Mouse (Mus musculus): ENCODE data around the gene Lrrc4. TPM values are rescaled to one million over a fixed set of nuclear protein-coding genes. Genes with fewer than 3 reads are reported as not detected.

Lrrc4 gene
- polyA plus RNA-seq, 2 experiments, result 0.61 to 0.99 TPM

DNA sequence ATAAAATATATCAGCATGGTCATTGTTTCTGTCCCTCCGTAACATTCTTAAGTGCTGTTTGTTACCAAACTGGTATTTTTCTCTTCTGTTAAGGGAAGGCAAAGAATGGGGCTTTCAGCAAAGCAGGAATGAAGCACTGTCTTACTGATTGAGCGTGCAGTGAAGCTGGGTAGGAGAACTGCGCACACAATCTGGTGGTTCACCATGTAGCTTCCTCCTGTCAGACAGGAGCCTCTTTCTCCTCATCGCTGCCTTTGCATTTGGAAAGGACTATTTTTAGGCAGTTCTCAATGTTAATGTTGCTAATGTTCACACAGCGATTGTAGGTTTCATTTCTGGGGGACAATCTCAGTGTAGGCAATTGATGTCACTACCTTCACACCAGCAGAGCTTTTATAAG lies 162.3 kb downstream of the Lrrc4 start:
- H3K4me3 ChIP-seq (replicated peaks; ENCODE audit: low read length), result no peak overlapping the region
- 94% methylated on average over 5 of the region's 5 CpGs for WGBS
- H3K4me2 ChIP-seq (replicated peaks; ENCODE audit: low read depth, low read length, severe bottlenecking), result no peak overlapping the region
- no peak for ATAC-seq (ENCODE audit: low FRiP score, low read depth)
- no peak for DNase-seq (ENCODE audit: low spot score)
- H3K4me1 ChIP-seq (ENCODE audit: control insufficient read depth, insufficient read depth, low read length), result no peaks in the 10 kb centered on the region
- no peak overlapping the region for H3K27ac ChIP-seq (replicated peaks; ENCODE audit: low read depth, low read length)
- H3K9ac ChIP-seq (ENCODE audit: low read depth, low read length, severe bottlenecking), result no peak overlapping the region
- 0 out of 2 replicates have a peak, but pooled peaks cover 4% of the 10 kb centered on the region for H3K36me3 ChIP-seq (ENCODE audit: control insufficient read depth, insufficient read depth, low read length)
- no peaks in the 10 kb centered on the region for H3K27me3 ChIP-seq (ENCODE audit: control insufficient read depth, insufficient read depth, low read length)
- no peaks in the 10 kb centered on the region for H3K9me3 ChIP-seq (ENCODE audit: control insufficient read depth, low read length)
- no peak for TF ChIP-seq POLR2A (IDR thresholded peaks at IDR 0.05; ENCODE audit: borderline replicate concordance, extremely low read depth, insufficient read depth, insufficient read length)

DNA sequence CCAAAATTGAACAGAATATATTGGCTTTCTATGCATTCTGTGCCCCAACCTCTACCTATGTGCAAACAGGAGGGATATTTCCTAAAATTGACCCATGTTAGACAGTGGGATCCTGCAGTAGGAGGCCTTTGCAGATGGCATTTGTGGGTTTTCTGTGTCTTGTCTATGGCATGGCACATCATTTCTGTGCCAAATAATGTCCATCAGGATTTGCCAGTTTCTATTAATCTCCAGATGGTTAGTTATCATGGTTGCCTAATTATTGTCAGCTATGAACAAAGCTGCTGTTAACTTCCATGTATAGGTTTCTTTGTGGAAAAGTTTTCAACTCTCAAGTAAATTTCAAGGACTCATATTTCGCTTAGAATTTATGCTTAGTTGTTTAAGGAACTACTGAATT lies 164.0 kb downstream of the Lrrc4 start:
- Histone ChIP-seq H3K9ac (ENCODE audit: low read depth, low read length, severe bottlenecking) (no peak overlapping the region), H3K4me3 (replicated peaks; ENCODE audit: low read length) (no peak overlapping the region), H3K4me1 (ENCODE audit: control insufficient read depth, insufficient read depth, low read length) (no peaks in the 10 kb centered on the region), H3K36me3 (ENCODE audit: control insufficient read depth, insufficient read depth, low read length) (0 out of 2 replicates have a peak, but pooled peaks cover 4% of the 10 kb centered on the region), H3K27me3 (ENCODE audit: control insufficient read depth, insufficient read depth, low read length) (no peaks in the 10 kb centered on the region), H3K27ac (replicated peaks; ENCODE audit: low read depth, low read length) (no peak overlapping the region), H3K4me2 (replicated peaks; ENCODE audit: low read depth, low read length, severe bottlenecking) (no peak overlapping the region), H3K9me3 (ENCODE audit: control insufficient read depth, low read length) (no peaks in the 10 kb centered on the region)
- 91% methylated on average over 1 of the region's 1 CpGs for whole genome bisulfite sequencing
- no peak for DNase-seq (ENCODE audit: low spot score)
- TF ChIP-seq POLR2A (IDR thresholded peaks at IDR 0.05; ENCODE audit: borderline replicate concordance, extremely low read depth, insufficient read depth, insufficient read length), result no peak
- no peak for ATAC-seq (ENCODE audit: low FRiP score, low read depth)

DNA sequence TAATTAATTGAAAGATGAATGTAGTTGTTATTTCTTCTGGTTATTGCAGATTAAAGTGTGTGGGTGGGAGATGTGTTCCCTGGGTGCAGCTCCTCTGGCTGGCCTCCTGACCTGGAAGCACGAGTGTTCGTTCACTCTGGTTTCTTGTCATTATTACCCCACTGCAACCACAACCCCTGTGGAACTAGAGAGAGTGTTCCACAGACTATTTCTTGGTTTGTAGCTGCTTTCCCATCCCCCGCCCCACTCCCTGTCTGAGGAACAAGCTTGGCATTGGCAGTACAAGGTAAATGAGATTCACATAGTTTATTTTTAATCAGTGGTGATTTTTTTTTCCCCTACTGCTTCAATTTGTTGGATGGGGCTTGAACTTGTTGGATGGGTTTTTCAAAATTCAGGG lies 166.8 kb downstream of the Lrrc4 start:
- H3K9me3 ChIP-seq (ENCODE audit: control insufficient read depth, low read length), result no peaks in the 10 kb centered on the region
- H3K4me3 ChIP-seq (replicated peaks; ENCODE audit: low read length), result no peak overlapping the region
- H3K36me3 ChIP-seq (ENCODE audit: control insufficient read depth, insufficient read depth, low read length), result 0 out of 2 replicates have a peak, but pooled peaks cover 4% of the 10 kb centered on the region
- no peak overlapping the region for H3K27ac ChIP-seq (replicated peaks; ENCODE audit: low read depth, low read length)
- no peak for TF ChIP-seq POLR2A (IDR thresholded peaks at IDR 0.05; ENCODE audit: borderline replicate concordance, extremely low read depth, insufficient read depth, insufficient read length)
- no peak overlapping the region for H3K4me2 ChIP-seq (replicated peaks; ENCODE audit: low read depth, low read length, severe bottlenecking)
- H3K27me3 ChIP-seq (ENCODE audit: control insufficient read depth, insufficient read depth, low read length), result no peaks in the 10 kb centered on the region
- DNase-seq (ENCODE audit: low spot score) (no peak), ATAC-seq (ENCODE audit: low FRiP score, low read depth) (no peak)
- H3K4me1 ChIP-seq (ENCODE audit: control insufficient read depth, insufficient read depth, low read length), result no peaks in the 10 kb centered on the region
- 68% methylated on average over 3 of the region's 3 CpGs for WGBS
- no peak overlapping the region for H3K9ac ChIP-seq (ENCODE audit: low read depth, low read length, severe bottlenecking)

DNA sequence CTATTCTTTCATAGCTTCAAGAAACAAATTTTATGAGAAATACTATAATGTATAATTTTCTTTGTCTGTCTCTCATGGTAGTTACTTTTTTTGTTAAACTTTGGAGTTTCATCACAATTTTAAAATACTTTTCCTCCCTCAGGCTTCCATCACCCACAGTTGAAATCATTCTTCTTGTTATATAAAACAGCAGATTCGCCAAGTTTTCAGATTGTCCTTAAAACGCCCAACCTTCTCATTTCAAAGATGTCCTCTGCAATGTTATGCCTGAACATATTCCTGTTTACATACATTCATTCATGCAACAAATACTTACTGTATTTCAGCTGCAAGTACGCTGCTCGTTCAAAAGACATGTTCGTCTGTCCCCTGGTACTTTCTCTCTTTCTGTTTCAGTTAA lies 167.9 kb downstream of the Lrrc4 start:
- no peaks in the 10 kb centered on the region for H3K36me3 ChIP-seq (ENCODE audit: control insufficient read depth, insufficient read depth, low read length)
- no peak overlapping the region for H3K9ac ChIP-seq (ENCODE audit: low read depth, low read length, severe bottlenecking)
- WGBS, result 90% methylated on average over 5 of the region's 5 CpGs
- H3K4me1 ChIP-seq (ENCODE audit: control insufficient read depth, insufficient read depth, low read length), result no peaks in the 10 kb centered on the region
- no peak overlapping the region for H3K27ac ChIP-seq (replicated peaks; ENCODE audit: low read depth, low read length)
- DNase-seq (ENCODE audit: low spot score), result no peak
- no peaks in the 10 kb centered on the region for H3K9me3 ChIP-seq (ENCODE audit: control insufficient read depth, low read length)
- no peak overlapping the region for H3K4me2 ChIP-seq (replicated peaks; ENCODE audit: low read depth, low read length, severe bottlenecking)
- H3K27me3 ChIP-seq (ENCODE audit: control insufficient read depth, insufficient read depth, low read length), result no peaks in the 10 kb centered on the region
- no peak overlapping the region for H3K4me3 ChIP-seq (replicated peaks; ENCODE audit: low read length)
- ATAC-seq (ENCODE audit: low FRiP score, low read depth), result no peak
- no peak for TF ChIP-seq POLR2A (IDR thresholded peaks at IDR 0.05; ENCODE audit: borderline replicate concordance, extremely low read depth, insufficient read depth, insufficient read length)

DNA sequence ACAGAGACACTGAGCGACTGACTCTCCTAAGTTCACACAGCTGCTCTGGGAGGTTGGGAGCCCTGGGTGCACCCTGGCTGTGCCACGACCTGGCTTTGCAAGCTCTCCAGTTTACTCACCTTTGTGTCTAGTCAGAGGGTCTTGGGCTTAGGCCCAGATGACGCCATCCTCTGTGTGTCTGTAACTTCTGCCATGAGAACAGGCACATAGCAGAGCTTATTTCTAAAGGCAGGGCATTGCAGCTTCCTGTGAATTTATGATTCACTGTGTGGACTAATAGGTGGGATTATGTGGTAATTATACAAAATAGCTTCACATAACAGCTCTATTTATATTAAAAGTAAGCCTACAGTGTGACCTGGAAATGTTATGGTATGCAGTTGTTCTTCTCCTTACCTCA lies 168.5 kb downstream of the Lrrc4 start:
- no peak for DNase-seq (ENCODE audit: low spot score)
- Histone ChIP-seq H3K36me3 (ENCODE audit: control insufficient read depth, insufficient read depth, low read length) (no peaks in the 10 kb centered on the region), H3K27me3 (ENCODE audit: control insufficient read depth, insufficient read depth, low read length) (no peaks in the 10 kb centered on the region), H3K4me2 (replicated peaks; ENCODE audit: low read depth, low read length, severe bottlenecking) (no peak overlapping the region), H3K27ac (replicated peaks; ENCODE audit: low read depth, low read length) (no peak overlapping the region), H3K4me1 (ENCODE audit: control insufficient read depth, insufficient read depth, low read length) (no peaks in the 10 kb centered on the region), H3K9ac (ENCODE audit: low read depth, low read length, severe bottlenecking) (no peak overlapping the region), H3K4me3 (replicated peaks; ENCODE audit: low read length) (no peak overlapping the region), H3K9me3 (ENCODE audit: control insufficient read depth, low read length) (no peaks in the 10 kb centered on the region)
- WGBS, result 78% methylated on average over 3 of the region's 3 CpGs
- no peak for TF ChIP-seq POLR2A (IDR thresholded peaks at IDR 0.05; ENCODE audit: borderline replicate concordance, extremely low read depth, insufficient read depth, insufficient read length)
- ATAC-seq (ENCODE audit: low FRiP score, low read depth), result no peak

DNA sequence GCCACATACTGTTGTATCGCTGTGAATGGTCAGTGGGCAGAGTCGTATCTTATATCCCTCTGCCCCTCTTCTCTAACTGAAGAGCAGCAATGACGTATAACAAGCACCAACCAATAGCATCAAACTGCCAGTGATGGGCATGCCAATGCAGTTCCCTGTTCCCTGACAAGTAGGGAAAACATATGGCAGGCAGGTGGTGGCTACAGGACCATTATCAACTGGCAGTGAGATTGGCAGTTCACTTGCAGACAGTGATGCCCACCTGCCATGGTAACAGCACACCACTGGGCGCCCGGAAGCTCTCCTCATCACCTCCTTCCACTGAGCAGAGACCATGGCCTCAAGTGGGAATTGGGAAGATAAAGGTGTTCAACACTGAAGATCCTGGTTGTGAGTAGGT lies 175.0 kb downstream of the Lrrc4 start:
- Histone ChIP-seq H3K4me3 (replicated peaks; ENCODE audit: low read length) (no peak overlapping the region), H3K27ac (replicated peaks; ENCODE audit: low read depth, low read length) (no peak overlapping the region), H3K4me2 (replicated peaks; ENCODE audit: low read depth, low read length, severe bottlenecking) (no peak overlapping the region), H3K9me3 (ENCODE audit: control insufficient read depth, low read length) (no peaks in the 10 kb centered on the region), H3K36me3 (ENCODE audit: control insufficient read depth, insufficient read depth, low read length) (no peaks in the 10 kb centered on the region), H3K4me1 (ENCODE audit: control insufficient read depth, insufficient read depth, low read length) (no peaks in the 10 kb centered on the region), H3K9ac (ENCODE audit: low read depth, low read length, severe bottlenecking) (no peak overlapping the region), H3K27me3 (ENCODE audit: control insufficient read depth, insufficient read depth, low read length) (no peaks in the 10 kb centered on the region)
- DNase-seq (ENCODE audit: low spot score) (no peak), ATAC-seq (ENCODE audit: low FRiP score, low read depth) (no peak)
- no peak for TF ChIP-seq POLR2A (IDR thresholded peaks at IDR 0.05; ENCODE audit: borderline replicate concordance, extremely low read depth, insufficient read depth, insufficient read length)
- 91% methylated on average over 5 of the region's 5 CpGs for WGBS

Data from limb, embryonic 14.5 days (tissue).